Mouse (Mus musculus) myocyte (in vitro differentiated cells): Measurements from ENCODE around the gene Pde8b.

Experiments used
- E2F4 ChIP-seq: IDR thresholded peaks from one replicate; pipeline ENCODE4 v1.6.1; 2011; ENCODE audit warnings: mild to moderate bottlenecking, control low read depth, moderate library complexity; ENCODE audit not compliant: insufficient read depth
- MYOG ChIP-seq, 3 experiments: IDR thresholded peaks; one replicate each; pipeline ENCODE4 v1.6.1; 2011; ENCODE audit warnings: control low read depth in 2 of 3, low read depth in 2 of 3, mild to moderate bottlenecking in 2 of 3; ENCODE audit not compliant: insufficient read length in 2 of 3, control insufficient read depth in 1 of 3, insufficient read depth in 1 of 3
- POLR2A ChIP-seq: IDR thresholded peaks from one replicate; pipeline ENCODE4 v1.6.1; 2011; ENCODE audit warnings: low read depth, mild to moderate bottlenecking, control low read depth, moderate library complexity; ENCODE audit not compliant: insufficient read length

DNA sequence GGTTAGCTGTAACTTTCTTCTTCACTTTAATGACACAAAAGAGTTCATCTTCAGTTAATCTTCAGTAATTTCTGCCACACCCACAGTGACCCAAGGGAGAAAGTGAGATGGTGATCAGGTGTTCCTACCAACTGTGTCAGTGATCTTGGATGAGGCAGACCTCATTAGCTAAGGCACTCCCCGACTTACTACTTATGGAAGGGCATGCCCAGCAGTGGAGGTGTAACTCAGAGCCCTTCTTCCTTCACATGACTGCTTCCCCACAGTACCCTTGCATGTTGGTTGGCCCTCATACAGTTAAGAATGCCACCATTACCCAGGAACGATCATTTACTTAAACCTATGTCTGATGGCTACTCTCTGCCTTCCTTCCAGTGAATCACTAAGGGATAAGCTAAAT, 25.6 kb downstream of the Pde8b start:
- no peak for TF ChIP-seq E2F4
- no peak for TF ChIP-seq MYOG (IDR thresholded peaks at IDR 0.05; ENCODE audit: control insufficient read depth in 1 of 3, insufficient read depth in 1 of 3, insufficient read length in 2 of 3, low read depth in 2 of 3)
- TF ChIP-seq POLR2A = no peak
